Mouse (Mus musculus): Measurements from ENCODE around the gene Rtkn. TPM values are rescaled to one million over a fixed set of nuclear protein-coding genes. Genes with fewer than 3 reads are reported as not detected.

Gene Rtkn
- 7.1 and 12.4 TPM in 2 replicates for total RNA-seq (2017)

DNA sequence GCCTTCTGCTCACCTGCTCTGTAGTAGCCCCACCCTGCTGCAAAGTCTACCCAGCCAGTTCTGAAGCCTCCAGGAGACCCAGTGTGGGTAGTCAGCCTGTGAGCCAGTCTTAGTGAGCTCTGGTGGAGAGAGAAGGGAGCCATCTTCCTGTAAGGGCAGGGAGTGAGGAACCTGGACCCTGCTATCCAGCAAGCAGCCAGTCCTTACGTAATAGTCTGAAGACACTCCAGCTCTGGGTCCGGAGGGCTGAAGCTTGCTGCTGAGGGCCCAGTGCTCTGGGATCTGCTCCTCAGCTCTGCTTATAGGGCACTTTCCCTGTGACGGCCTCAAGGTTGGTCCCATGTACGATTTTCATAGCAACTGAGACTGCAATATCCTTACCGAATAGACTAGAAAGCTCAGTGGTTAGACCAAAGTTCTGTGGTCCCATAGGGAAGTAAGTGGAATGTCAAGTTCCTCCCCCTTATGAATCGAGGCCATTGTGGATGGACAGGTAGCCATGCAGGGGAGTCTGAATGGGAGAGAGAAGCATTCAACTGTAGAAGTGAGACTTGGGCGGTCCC, at the start of gene Rtkn:
Gene Rtkn, plus strand, starts transcription at position 513 of the 563 bp plus-strand sequence.
- ATAC-seq (replicated peaks in 1 of 2; ENCODE audit: insufficient read depth in 1 of 2, low FRiP score in 2 of 2, low TSS enrichment in 1 of 2, low read depth in 1 of 2, poor library complexity in 2 of 2, severe bottlenecking in 2 of 2) = no peak; a peak in 1 of 4 replicates

DNA sequence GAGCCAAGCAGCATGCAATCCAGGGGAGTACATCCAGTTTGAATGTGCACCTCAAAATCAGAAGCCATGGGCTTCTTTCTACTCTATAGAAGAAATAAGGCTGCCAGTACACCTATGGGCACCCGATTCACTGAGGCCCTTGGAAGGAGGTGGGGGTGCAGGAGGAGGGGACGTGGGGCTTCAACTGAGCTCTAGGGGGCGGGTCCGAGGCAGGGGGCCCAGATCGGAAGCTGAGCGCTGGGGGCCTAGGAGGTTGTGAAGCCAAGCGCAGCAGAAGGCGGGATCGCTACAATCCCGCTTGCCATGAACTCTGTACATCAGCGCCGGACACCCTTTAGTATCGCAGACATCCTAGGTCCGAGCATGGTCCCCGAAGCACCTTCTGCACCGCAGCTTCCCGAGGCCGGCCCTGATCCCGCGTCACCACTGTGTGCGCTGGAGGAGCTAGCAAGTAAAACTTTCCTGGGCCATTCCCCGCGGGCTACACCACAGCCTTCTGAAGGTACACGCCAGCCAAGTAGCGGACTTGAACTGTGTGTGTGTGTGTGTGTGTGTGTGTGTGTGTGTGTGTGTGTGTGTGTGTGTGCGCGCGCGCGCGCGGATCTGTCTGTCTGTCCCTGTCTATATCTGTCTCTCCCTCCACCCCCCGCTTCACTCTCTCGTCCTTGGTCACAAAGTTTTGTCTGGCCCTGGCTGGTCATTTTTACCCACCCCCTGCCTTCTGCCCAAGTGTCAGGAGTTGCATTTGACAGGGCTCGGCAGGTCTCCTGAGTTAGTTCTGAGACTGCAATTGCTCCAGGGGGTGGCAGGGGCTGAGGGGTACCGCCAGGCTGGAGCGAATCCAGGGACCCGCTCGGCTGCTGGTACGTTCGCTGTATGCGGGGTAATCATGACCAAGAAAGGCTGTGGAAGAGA, 48.9 kb upstream of the Rtkn start, which contains the start of gene Lbx2:
Gene Lbx2, plus strand, starts transcription at position 247 of the 915 bp plus-strand sequence.
- ATAC-seq (replicated peaks in 1 of 2; ENCODE audit: insufficient read depth in 1 of 2, low FRiP score in 2 of 2, low TSS enrichment in 1 of 2, low read depth in 1 of 2, poor library complexity in 2 of 2, severe bottlenecking in 2 of 2) = peak; percentile 37 to 51; a peak in 3 of 4 replicates

DNA sequence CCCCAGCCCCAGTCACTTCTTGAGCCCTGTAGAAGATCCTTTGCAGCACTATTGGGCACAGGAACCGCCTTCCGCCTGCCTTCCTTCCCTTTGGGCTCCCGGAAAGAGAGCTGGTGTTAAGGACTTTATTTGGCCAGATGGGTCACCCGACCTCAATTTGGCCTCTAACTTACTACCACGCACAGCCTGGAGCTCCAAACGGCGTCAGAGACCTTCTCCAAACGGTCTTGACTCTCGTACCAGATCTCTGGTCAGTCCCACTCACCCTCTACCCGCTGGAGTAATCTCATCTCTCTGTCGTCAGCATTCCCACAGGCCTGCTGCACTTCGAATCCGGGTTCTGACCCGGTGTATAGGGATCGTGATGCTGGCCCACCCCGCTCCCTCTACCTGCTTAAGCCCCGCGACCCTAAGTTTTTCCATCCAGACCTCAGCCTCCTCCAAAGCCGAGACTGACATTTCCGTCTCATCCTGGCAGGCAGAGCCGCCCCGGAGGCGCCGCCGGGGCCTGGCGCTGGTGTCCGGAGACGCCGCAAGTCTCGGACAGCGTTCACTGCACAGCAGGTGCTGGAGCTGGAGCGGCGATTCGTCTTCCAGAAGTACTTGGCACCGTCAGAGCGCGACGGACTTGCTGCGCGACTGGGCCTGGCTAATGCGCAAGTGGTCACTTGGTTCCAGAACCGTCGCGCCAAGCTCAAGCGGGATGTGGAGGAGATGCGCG, 47.9 kb upstream of the Rtkn start:
- ATAC-seq (replicated peaks in 1 of 2; ENCODE audit: insufficient read depth in 1 of 2, low FRiP score in 2 of 2, low TSS enrichment in 1 of 2, low read depth in 1 of 2, poor library complexity in 2 of 2, severe bottlenecking in 2 of 2) = no peak; a peak in 1 of 4 replicates

DNA sequence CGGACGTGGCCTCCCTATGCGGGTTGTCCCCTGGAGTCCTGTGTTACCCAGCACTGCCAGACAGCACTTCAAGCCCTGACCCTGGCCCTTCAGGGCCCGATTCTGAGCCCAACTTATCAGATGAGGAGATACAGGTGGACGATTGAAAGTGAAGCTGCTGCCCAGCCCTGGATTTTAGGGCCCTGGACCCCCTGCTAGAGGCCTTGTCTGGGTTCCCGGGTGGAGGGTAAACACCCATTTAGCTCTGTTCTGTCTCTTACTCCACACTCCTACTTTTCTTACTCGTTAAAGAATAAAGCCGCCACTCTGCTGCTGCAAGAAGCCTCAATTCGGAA, 47.4 kb upstream of the Rtkn start:
- ATAC-seq (replicated peaks in 1 of 2; ENCODE audit: insufficient read depth in 1 of 2, low FRiP score in 2 of 2, low TSS enrichment in 1 of 2, low read depth in 1 of 2, poor library complexity in 2 of 2, severe bottlenecking in 2 of 2) = no peak

DNA sequence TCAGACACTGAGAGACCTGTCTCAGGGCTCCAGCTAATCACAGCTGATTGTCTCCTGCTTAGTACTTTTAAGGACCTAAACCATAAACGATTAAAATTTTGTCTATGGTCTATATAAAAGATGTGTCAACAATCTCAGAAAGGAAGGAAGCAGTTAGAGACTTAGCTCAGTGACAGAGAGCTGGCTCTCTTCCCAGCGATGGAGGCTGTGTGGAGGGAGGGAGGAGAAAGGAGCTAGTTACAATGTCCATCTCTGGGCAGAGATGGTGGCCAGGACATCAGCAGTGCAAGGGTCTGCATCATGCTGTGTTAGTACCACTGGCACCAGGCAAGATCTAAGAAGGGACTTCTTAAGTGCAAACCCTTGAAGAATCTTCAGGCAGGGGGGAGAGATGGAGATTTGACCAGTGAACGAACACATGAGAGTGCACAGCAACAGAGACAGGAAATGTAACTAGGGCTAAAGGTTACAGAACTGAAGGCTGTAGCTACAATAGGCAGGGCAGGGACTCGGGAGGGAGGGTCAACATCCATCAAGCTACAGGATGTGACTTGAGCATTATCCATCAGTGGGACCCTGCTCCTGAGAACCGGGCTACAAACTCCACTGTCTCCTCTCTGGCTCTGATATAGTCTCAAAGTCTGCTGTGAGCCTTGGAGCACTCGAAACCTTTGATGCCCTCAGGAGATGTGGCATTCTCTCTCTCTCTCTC, 42.7 kb upstream of the Rtkn start:
- peak in 1 of 2 experiments; percentile 37; a peak in 1 of 4 replicates for ATAC-seq (replicated peaks in 1 of 2; ENCODE audit: insufficient read depth in 1 of 2, low FRiP score in 2 of 2, low TSS enrichment in 1 of 2, low read depth in 1 of 2, poor library complexity in 2 of 2, severe bottlenecking in 2 of 2)

DNA sequence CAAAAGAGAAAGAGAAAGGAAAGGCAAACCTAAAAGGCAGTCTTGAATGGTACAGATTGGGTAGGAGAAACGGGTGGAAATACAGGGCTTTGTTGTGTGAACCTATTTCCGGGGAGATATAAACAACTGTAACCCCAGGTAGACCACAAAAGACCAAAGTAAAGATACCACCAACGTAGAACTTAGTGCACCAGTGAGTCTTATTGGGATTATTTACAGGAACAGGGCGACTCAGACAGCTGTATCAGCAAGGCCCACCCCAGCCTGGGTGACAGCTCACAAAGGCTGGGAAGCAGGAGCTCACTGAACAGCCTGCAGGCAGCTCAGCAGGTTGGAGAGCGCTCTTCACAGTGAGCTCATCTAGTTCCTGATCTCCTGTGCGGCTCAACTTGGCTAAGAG, 39.3 kb upstream of the Rtkn start:
- no peak for ATAC-seq (replicated peaks in 1 of 2; ENCODE audit: insufficient read depth in 1 of 2, low FRiP score in 2 of 2, low TSS enrichment in 1 of 2, low read depth in 1 of 2, poor library complexity in 2 of 2, severe bottlenecking in 2 of 2)

DNA sequence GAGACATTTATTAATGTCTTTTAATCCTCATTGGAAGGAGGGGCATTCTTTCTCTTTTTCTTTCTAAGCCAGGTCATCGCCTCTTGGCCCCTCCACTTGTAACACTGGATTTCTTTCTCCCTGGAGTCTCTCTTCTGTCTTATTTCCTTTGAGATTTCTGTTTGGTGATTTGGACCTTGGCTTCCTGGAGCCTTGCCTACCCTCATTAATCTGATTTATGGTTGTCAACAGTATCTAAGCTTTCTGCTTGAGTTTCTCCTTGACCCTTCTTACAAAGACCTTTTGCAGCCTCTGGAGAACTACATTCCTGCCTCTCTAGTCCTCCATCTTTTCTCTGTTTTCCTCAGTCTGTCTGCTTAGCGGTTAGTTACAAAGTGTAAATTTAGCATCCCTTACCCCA, 36.9 kb upstream of the Rtkn start:
- ATAC-seq (replicated peaks in 1 of 2; ENCODE audit: insufficient read depth in 1 of 2, low FRiP score in 2 of 2, low TSS enrichment in 1 of 2, low read depth in 1 of 2, poor library complexity in 2 of 2, severe bottlenecking in 2 of 2) = no peak

DNA sequence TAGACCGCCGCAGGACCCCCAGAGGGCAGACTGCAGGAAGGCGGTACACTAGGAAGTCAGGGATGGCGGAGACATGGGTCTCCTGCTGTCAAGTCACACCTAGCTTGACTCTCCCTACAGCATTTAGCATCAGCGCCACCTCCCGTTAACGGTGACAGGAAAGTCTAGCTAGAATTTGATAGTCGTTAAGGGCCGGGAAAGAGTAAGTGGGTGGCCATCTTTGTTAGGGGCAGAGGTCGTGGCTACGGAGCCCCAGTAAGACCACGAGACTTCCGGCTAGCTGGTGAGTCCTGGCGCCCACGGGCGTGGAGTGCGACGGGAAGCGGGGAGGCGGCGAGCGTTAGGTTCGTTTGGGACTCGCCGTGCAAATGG, 34.0 kb upstream of the Rtkn start, which contains the start of the genes Ccdc142 and Gm42688:
Gene Ccdc142, plus strand, starts transcription at position 286 of the 372 bp plus-strand sequence.
Gene Gm42688, plus strand, starts transcription at position 302 of the 372 bp plus-strand sequence.
- ATAC-seq (replicated peaks in 1 of 2; ENCODE audit: insufficient read depth in 1 of 2, low FRiP score in 2 of 2, low TSS enrichment in 1 of 2, low read depth in 1 of 2, poor library complexity in 2 of 2, severe bottlenecking in 2 of 2) = peak; percentile 85 to 87

DNA sequence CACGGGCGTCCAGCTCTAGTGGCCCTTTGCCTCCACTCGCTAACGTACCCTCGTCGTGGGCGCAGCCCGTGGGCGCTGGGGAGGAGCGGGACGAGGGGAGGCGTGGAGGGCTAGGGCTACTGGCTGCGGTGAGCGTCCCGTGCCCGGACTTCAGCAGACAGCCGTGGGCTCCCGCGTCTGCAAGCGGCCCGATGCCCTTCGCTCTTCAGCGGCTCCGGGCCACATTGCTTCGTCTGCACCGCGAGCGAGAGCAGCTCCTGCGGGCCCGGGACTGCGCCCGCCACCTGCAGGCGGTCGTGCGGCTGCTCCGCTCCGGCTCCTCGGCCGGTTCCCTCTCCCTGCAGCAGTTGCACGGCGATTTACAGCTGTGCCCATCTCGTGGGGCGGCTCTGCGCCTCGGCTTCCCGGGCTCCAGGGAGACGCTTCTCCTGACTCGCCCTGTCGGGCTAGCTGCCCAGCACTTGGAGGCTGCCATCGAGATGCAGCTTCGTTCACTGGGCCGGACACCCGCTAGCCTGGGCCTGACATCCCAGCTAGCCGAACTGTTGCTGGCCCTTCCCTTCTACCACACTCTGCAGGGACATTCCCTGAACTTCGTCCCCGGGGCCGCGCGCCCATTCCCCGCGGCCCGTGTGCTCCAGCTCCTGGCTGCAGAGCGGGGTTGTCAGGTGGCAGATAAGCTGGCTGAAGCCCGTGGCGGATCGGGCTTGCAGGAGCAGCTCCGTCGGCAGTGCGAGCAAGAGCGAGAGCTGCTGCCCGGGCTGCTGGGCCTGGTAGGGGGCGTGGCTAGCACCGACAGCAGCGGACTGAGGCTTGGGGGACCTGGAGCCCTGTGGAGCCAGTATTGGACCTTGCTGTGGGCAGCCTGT, 33.3 kb upstream of the Rtkn start:
- peak; percentile 66 to 75 for ATAC-seq (replicated peaks in 1 of 2; ENCODE audit: insufficient read depth in 1 of 2, low FRiP score in 2 of 2, low TSS enrichment in 1 of 2, low read depth in 1 of 2, poor library complexity in 2 of 2, severe bottlenecking in 2 of 2)

DNA sequence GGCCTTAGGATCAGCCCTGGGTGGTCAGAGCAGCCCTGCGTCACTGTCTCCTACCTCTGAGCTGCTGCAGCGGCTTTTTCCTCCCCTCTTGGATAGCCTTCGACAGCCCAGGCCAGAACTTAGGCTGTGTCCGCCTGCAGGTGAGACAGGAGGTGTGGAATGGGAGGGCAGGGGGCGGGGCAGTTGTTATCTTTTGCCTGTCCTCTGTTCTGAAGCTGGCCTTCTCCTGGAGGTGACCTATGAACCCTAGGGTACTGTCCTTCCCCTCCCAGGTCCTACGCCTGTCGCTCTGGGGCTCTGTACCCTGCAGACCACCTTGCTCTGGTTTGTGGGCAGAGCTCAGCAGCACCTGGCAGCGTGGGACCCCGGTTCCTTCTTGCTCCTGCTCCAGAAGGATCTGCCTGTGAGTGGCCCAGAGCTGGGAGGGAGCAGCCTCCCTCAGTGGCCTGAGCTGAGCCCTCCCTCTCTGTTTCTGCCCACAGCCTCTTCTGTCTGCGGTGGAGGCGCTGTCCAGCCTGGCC, 32.1 kb upstream of the Rtkn start:
- ATAC-seq (replicated peaks in 1 of 2; ENCODE audit: insufficient read depth in 1 of 2, low FRiP score in 2 of 2, low TSS enrichment in 1 of 2, low read depth in 1 of 2, poor library complexity in 2 of 2, severe bottlenecking in 2 of 2) = no peak

DNA sequence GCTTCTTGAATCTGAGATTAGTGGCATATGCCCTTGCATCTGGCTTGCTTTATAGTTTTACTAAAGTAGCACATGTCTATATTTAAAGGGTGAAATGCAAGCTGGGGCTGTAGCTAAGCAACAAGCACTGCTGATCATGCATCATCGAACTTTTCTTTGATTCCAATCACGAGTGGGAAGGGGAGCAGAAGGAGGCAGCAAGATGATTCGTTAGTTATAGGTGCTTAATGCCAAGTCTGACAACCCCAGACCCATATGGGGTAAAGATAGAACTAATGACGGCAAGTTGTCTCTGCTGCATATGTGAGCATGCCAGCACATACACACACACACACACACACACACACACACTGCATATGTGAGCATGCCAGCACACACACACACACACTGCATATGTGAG, 31.1 kb upstream of the Rtkn start:
- no peak for ATAC-seq (replicated peaks in 1 of 2; ENCODE audit: insufficient read depth in 1 of 2, low FRiP score in 2 of 2, low TSS enrichment in 1 of 2, low read depth in 1 of 2, poor library complexity in 2 of 2, severe bottlenecking in 2 of 2)

DNA sequence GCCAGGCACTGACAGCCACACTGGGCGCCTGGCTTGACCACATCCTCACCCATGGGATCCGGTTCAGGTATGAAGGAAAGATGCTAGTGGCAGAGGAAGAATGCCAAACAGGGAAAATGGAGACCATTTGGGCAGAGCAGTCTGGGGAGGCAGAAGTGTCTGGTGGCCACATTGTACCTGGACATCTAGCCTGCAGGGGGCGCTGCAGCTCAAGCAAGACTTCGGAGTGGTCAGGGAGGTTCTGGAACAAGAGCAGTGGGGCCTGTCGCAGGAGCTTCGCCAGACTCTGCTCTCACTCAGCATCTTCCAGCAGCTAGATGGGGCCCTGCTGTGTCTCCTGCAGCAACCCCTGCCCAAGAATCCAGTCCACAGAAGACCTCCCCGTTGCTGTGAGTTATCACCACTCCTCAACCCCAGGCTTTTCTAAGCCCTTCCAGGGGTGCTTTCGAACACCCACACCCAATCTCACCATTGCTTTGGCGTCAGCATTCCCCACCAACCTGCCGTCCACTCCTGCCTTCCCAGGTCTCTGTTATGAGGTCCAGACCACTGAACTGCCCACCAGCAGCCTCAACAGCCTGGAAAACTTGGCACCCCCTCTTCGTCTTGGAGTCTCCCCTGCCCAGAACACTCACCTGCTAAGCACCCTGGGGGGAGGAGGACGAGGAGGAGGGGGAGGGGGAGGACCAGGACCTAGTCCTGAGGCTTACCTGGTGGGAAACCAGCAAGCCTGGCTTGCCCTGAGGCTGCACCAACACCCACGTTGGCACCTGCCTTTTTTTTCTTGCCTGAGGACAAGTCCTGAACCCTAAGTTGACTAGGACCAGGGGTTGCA, 27.5 kb upstream of the Rtkn start:
- ATAC-seq (replicated peaks in 1 of 2; ENCODE audit: insufficient read depth in 1 of 2, low FRiP score in 2 of 2, low TSS enrichment in 1 of 2, low read depth in 1 of 2, poor library complexity in 2 of 2, severe bottlenecking in 2 of 2) = peak; percentile 70 to 73; a peak in 3 of 4 replicates

DNA sequence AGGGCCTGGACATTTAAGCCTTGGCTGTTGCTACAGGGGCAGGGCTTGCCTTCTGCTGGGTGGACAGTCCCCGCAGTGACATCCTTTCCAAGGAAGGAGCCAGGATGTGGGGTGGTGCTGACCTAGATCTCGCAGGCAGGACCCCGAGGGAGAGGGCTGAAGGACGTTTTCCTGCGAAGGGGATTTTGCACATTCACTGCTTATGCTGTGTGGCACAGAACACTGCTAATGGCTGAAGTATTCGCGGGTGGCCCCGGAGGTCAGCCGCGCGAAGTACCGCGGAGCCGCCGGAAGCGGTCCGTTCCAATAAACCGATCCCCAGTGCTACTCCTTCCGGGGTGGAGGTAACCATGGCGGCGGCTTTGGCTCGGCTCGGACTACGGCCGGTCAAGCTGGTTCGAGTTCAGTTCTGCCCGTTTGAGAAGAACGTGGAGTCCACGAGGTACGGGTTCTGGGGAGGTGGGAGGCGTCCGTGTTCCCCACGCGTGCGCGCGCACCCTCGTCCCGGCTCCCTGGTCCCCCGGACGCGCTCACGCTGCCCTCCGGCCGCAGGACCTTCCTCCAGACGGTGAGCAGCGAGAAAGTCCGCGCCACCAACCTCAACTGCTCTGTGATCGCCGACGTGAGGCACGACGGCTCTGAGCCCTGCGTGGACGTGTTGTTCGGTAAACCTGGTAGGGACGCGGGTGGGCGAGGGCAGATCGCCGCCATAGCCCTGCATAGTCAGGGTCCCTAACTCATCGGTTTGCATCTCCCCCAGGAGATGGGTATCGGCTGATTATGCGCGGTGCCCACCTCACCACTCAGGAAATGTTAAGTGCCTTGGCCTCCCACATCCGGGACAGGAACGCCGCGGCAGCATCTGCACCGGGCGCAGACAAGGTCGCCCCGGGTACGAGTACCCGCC, 26.2 kb upstream of the Rtkn start, which contains the start of gene Mrpl53:
Gene Mrpl53, plus strand, starts transcription at position 279 of the 907 bp plus-strand sequence.
- ATAC-seq (replicated peaks in 1 of 2; ENCODE audit: insufficient read depth in 1 of 2, low FRiP score in 2 of 2, low TSS enrichment in 1 of 2, low read depth in 1 of 2, poor library complexity in 2 of 2, severe bottlenecking in 2 of 2) = peak; percentile 56 to 71

DNA sequence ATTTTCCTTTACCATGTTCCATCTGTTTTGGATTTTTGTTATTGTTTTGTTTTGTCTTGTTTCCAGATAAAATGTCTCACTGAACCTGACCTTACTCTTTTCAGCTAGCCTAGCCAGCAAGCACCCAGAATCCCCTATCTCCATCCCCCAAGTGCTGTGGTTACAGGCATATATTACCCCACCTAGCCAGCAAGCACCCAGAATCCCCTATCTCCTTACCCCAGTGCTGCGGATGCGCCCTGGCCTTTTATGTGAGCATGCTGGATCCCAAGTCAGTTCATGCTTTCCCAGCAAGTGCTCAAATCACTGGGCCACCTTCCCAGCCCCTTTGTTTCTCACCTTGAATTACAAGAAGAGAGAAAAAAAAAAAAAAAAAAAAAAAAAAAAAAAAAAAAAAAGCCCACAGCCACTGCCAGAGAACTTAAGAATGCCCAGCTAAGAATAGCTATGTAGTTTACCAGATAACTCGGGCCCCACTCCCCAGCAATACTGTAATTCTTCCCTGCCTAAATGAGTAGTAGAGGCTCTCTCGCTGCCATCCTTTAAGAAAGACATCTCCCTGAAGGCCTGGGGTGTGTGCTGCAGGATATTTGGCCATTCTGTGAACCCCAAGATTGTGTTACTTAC, 23.6 kb upstream of the Rtkn start:
- ATAC-seq (replicated peaks in 1 of 2; ENCODE audit: insufficient read depth in 1 of 2, low FRiP score in 2 of 2, low TSS enrichment in 1 of 2, low read depth in 1 of 2, poor library complexity in 2 of 2, severe bottlenecking in 2 of 2) = no peak

Data from hematopoietic stem cell, adult 5-6 weeks (primary cell).